Mouse (Mus musculus): ENCODE data around the gene Vmn2r43. TPM values are rescaled to one million over a fixed set of nuclear protein-coding genes. Genes with fewer than 3 reads are reported as not detected.

Gene Vmn2r43
- polyA plus RNA-seq (2017; shearing (Covaris generic)) = not detected

GRCm38 (mm10) chr7:8260499-8260898 lies at the start of gene Vmn2r43:
Gene Vmn2r43 (minus strand): TSS chr7:8260599.

GRCm38 (mm10) chr7:8200220-8200619 lies 60.2 kb downstream of the Vmn2r43 start, which contains the start of gene Vmn2r42:
Gene Vmn2r42 (minus strand): TSS chr7:8200320.

Other genes with a start within 250 kb of the Vmn2r43 start
- not detected for gene Vmn2r41, start 98.9 kb downstream of the Vmn2r43 start, polyA plus RNA-seq (2017; shearing (Covaris generic))
- not detected for gene Vmn2r42, start 60.3 kb downstream of the Vmn2r43 start, polyA plus RNA-seq (2017; shearing (Covaris generic))
- not detected for gene Vmn2r44, start 122.7 kb upstream of the Vmn2r43 start, polyA plus RNA-seq (2017; shearing (Covaris generic))
- gene Vmn2r45, start 228.5 kb upstream of the Vmn2r43 start, polyA plus RNA-seq (2017; shearing (Covaris generic)) = not detected